Mouse (Mus musculus): ENCODE measurements around the gene Krtap19-3. TPM values are rescaled to one million over a fixed set of nuclear protein-coding genes. Genes with fewer than 3 reads are reported as not detected.
A peak's percentile ranks its signal among the peaks of the same experiment; 100 is the strongest.

Gene Krtap19-3
- total RNA-seq (2021): not detected
- long read RNA-seq, experiment 1: 0 reads
- long read RNA-seq, experiment 2: 0 reads

GRCm38 (mm10) chr16:88877938-88878337 lies at the start of gene Krtap19-3:
TSS of gene Krtap19-3 (minus strand) at chr16:88878038.
- no peak for DNase-seq

GRCm38 (mm10) chr16:88896357-88896756 lies 18.5 kb upstream of the Krtap19-3 start, which contains the start of gene Krtap19-5:
TSS of gene Krtap19-5 (minus strand) at chr16:88896457.
- DNase-seq: no peak

- DNase-seq: no peak
These were observed 9.0 kb upstream of the Krtap19-3 start for GRCm38 (mm10) chr16:88886870-88887269.

DNA sequence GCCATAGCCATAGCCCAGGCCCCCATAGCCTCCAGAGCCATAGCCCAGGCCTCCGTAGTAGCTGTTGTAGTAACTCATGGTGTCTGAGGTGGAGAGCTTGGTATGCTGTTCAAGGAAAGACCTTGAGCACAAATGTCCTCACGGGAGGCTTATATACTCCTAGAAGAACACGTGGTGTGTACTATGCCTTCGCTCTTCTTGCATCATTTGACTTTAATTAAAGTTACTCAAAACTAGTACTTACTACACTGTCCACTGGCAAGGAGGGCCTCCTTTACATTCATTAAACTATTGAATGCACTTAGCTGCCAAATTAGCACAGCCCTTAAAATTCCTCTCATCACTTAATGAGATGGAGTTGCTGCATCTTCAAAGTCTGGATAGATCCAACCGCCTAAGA lies 7.2 kb upstream of the Krtap19-3 start, which contains the start of gene Krtap19-4:
TSS of gene Krtap19-4 (minus strand) at position 101 of the 400 bp plus-strand sequence.
- DNase-seq: no peak

DNA sequence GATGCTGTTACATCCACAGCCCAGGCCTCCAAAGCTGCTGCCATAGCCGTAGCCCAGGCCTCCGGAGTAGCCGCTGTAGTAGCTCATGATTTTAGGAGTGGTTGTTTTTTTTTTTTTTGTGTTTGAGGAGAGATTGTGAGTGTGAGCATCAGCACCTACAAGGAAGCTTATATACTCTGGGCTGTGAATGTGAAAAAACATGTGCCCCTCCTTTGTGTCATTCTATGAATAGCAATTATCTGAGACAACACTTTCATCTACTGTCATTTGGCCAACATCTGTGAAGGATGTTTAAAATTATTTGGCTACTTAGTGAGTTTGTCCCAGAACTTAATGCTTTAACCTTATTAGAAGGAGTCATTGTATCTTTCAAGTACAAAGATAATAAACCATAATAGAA lies 3.7 kb downstream of the Krtap19-3 start, which contains the start of gene Krtap19-2:
TSS of gene Krtap19-2 (minus strand) at position 101 of the 400 bp plus-strand sequence.
- no peak for DNase-seq

GRCm38 (mm10) chr16:88869311-88869710 lies 8.5 kb downstream of the Krtap19-3 start, which contains the start of gene Krtap19-1:
TSS of gene Krtap19-1 (minus strand) at chr16:88869411.
- no peak for DNase-seq

DNA sequence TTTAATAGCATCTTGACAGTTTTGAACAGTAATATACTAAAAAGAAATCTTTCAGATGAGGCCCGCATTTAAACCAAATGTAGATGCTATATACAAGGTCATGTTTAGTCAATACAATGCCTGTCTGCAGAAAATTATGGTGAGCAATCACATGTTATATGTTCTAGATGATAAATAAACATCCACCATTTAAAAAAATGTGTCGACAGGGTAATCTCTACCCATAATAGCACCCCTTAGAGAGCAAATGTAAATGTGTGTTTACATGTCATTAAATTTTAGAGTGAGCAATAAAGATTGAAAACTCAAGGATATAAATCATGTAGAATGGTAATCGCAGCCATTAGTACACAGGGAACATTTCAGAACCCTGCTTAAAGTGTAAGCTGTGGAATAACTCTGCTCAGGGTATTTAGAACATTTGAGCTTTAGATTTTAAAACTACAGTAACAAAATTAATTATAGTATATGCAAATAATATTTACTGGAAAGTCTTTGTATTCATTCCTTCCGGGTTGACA lies 12.9 kb downstream of the Krtap19-3 start:
- no peak for DNase-seq

DNA sequence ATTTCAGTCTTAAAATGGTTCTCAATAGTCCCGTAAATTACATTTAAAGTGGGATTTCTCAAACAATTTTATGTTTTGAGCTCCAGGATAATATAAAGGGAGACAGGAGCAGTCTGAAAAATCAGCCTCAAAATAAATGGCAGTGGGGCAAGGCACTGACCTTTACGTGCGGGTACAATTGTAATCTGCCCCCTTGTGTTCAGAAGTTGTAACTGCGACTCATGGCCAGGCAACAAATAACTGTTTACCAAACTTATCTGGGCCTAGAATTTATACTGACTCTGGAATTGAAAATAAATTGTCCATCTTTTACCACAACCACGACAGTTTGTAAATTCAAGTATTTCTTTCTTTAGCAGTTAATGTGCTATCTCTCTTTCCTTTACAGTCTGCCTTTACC lies 26.4 kb downstream of the Krtap19-3 start:
- DNase-seq: peak; percentile 18

DNA sequence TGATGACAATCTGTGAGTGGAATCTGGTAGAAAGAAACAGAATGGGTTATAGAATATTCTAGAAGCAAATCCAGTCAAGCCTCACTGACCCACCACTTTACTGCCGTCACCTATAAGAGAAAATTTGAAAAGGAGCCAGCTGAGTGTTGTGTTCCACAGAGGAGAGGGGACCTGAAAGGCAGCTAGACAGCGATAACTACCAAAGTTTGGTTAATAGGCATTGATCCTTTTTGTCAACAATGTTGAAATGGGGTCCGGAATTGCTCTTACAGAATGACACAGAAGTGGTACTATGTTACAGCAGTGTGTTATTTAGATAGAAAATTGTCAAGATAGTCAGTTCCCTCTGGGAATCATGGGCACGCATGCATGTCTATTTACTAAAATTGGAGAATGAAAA lies 29.3 kb downstream of the Krtap19-3 start:
- no peak for DNase-seq

GRCm38 (mm10) chr16:88847363-88847762 lies 30.5 kb downstream of the Krtap19-3 start:
- DNase-seq: no peak

Other genes starting within 250 kb of the Krtap19-3 start
- not detected for gene Krtap26-1, start 230.2 kb downstream of the Krtap19-3 start, total RNA-seq (2021)
- gene Krtap27-1, start 206.4 kb downstream of the Krtap19-3 start, total RNA-seq (2021): not detected
- gene 2310061N02Rik, start 170.1 kb downstream of the Krtap19-3 start, total RNA-seq (2021): not detected
- gene Krtap13-1, start 149.2 kb downstream of the Krtap19-3 start, total RNA-seq (2021): not detected
- not detected for gene Krtap13, start 126.4 kb downstream of the Krtap19-3 start, total RNA-seq (2021)
- gene 2310034C09Rik, start 119.2 kb downstream of the Krtap19-3 start, total RNA-seq (2021): not detected
- not detected for gene 2310057N15Rik, start 103.8 kb downstream of the Krtap19-3 start, total RNA-seq (2021)
- not detected for gene Gm5965, start 100.1 kb downstream of the Krtap19-3 start, total RNA-seq (2021)
- gene Gm20741, start 65.8 kb downstream of the Krtap19-3 start, total RNA-seq (2021): not detected
- gene Krtap15, start 57.8 kb downstream of the Krtap19-3 start, total RNA-seq (2021): not detected
- not detected for gene Krtap14, start 51.9 kb downstream of the Krtap19-3 start, total RNA-seq (2021)
- gene Krtap19-1, start 8.6 kb downstream of the Krtap19-3 start, total RNA-seq (2021): not detected
- gene Krtap19-2, start 3.8 kb downstream of the Krtap19-3 start, total RNA-seq (2021): not detected
- not detected for gene Krtap19-4, start 7.1 kb upstream of the Krtap19-3 start, total RNA-seq (2021)
- not detected for gene Krtap19-5, start 18.4 kb upstream of the Krtap19-3 start, total RNA-seq (2021)
- gene Krtap19-9b, start 54.2 kb upstream of the Krtap19-3 start, total RNA-seq (2021): not detected
- gene Krtap16-3, start 84.8 kb upstream of the Krtap19-3 start, total RNA-seq (2021): not detected
- not detected for gene Krtap22-2, start 132.7 kb upstream of the Krtap19-3 start, total RNA-seq (2021)
- gene Gm10229, start 137.2 kb upstream of the Krtap19-3 start, total RNA-seq (2021): not detected
- gene Krtap6-1, start 153.7 kb upstream of the Krtap19-3 start, total RNA-seq (2021): not detected
- gene Gm10228, start 163.4 kb upstream of the Krtap19-3 start, total RNA-seq (2021): not detected
- not detected for gene Krtap6-5, start 169.8 kb upstream of the Krtap19-3 start, total RNA-seq (2021)
- not detected for gene 1110025L11Rik, start 186.0 kb upstream of the Krtap19-3 start, total RNA-seq (2021)
- gene Krtap6-3, start 206.0 kb upstream of the Krtap19-3 start, total RNA-seq (2021): not detected